Mouse (Mus musculus): ENCODE data around the gene Ctxn1.

Gene Ctxn1

DNA sequence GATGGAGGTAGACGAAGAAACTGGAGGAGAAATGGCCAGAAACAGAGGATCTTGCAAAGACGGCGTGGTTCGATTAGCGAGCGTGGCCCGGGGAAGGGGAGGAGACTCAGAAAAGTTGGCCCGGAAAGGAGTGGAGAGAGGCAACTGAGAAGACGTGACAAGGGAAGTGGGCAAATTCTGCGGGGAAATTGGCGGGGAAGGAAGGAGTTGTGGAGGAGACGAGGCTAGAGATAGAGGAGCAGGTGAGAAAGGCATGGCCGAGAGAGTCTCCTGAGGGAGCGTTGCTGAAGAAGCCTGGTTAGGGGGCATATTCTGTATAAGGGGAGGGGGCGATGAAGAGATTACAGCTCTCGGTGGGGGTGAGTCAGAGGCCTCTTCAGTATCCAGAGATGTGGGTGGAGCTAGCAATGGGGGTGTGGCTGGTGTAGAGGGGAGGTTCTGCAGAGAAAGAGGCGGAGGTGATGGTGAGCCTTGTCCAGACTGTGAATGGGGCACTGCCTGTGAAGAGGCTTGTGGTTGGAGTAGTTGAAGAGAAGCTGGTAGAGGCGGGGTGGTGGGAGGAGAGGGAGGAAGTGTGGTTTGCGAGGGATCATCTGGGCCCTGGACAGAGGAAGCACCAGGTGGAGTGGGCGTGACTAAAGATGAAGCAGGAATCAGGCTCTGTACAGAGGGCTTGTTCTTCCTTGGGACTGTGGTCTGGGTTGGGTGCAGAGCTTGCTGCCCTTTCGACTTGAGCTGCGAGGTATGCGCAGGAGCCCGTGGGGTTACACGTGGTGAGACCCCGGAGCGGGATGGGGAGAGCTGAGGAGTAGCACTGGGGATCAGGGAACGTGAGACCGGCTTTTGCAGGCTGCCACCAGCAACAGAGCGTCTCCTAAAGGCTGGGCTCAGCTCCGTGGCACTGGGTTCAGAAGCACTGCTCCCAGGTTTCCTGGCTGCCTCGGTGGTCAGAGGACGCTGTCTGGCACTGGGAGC, 44.8 kb downstream of the Ctxn1 start:
- no peak for DNase-seq (ENCODE audit: low read depth, low spot score)

DNA sequence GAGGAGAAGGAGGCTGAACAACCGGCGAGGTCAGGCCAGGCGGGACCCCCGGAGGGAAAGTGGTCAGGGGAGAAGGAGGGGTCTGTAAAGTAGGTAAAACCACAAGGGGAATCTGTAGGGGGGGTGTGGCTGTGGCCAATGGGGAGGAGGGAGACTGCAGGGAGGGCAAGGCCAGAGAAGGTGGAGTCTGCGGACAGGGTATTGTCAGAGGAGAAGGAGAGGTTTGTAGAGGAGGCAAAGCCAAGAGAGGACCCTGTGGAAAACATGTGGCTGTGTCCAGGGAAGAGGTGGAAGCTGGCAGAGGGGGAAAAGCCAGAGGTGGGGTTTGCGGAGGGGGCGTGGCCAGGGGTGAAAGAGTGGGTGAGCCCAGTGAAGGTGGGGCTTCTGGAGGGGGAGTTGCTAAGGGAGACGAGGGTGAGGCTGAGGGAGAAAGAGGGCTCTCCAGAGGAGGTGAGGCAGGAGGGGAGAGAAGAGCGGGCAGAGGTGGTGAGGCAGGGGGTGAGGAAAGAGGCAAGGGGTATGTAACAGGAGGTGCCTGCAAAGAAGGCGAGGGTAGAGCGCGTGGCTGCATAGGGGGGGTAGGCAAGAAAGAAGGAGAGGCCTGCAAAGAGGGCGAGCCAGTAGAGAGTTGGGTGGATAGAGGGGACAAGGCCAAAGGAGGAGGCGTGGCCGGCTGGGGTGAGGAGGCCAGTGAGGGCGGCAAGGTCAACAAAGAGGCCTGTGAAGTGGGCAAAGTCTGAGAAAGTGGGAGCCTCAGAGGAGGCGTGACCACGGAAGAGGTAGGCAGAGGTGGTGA, 45.7 kb downstream of the Ctxn1 start:
- DNase-seq (ENCODE audit: low read depth, low spot score): no peak

- no peak for DNase-seq (ENCODE audit: low read depth, low spot score)
These were observed 46.3 kb downstream of the Ctxn1 start for GRCm38 (mm10) chr8:4212809-4213209.

DNA sequence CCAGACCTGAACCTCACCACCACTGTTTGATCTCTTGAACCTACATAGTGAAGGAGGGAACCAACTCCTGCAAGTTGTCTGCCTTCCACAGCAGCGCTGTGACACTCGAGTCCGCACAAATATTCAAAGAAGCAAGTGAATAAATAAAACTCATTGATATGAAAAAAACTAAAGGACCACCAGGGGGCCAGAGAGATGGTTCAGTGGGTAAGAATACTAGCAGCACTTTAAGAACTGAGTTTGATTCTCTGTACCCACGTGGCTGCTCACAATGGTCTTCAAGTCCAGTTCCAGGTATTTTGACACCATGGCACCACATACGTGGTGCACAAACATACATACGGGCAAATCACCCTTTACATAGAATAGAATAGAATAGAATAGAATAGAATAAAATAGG, 48.0 kb downstream of the Ctxn1 start:
- no peak for DNase-seq (ENCODE audit: low read depth, low spot score)

All from skeletal muscle tissue, adult 2 months (tissue).